Mouse (Mus musculus) testis, adult 2 months (tissue): ENCODE results near the gene Cyb5r3.

Experiments used
- CTCF ChIP-seq: fragments of 200-500 bp; IDR thresholded peaks from 2 replicates; pipeline ENCODE4 v1.5.1; 2012; ENCODE audit warnings: low read depth, mild to moderate bottlenecking, inconsistent platforms, low read length, moderate library complexity; ENCODE audit not compliant: control insufficient read depth, insufficient read depth, insufficient replicate concordance
- POLR2A ChIP-seq: fragments of 200-500 bp; IDR thresholded peaks from 2 replicates; pipeline ENCODE4 v1.6.1; 2012; ENCODE audit warnings: low read depth, mild to moderate bottlenecking, inconsistent platforms, low read length, moderate library complexity; ENCODE audit not compliant: control insufficient read depth

DNA sequence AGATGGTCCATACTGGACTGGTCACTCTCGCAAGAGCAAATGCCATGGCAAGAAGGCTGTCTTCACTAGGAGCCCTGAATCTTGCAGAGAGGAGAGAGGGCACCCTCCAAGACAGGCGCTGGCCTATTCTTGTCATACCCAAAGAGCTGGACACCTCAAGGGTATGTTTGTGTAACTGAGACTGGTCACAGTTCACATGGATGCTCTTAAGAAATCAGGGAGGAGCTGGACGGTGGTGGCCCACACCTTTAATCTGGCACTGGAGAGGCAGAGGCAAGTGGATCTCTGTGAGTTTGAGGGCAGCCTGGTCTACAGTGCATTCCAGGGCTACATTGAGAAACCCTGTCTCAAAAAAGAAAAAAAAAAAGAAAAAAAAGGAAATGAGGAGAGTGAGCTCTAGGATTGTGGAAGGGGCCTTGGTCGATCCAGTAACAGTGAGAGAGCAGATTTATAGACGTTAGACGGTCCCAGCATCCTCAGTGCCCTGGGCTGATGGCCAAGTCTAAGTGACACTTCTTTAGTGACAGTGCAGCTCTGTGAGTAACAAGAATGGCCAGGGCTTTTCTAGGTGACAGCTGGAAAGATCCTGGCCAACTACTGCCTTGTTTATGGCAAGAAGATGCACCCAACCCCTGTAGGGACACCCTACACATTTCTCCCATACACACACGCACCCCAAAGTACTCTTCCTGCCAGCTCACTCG lies 1.3 kb downstream of the Cyb5r3 start:
- TF ChIP-seq CTCF (no peak), POLR2A (no peak)
